Mouse (Mus musculus) CH12.LX (cell line): ENCODE results near the gene Sord.

Source experiments
- CTCF ChIP-seq, 2 experiments: IDR thresholded peaks in 1 of 2; conservative IDR thresholded peaks in 1 of 2; 2 replicates each; pipeline ENCODE4 v1.5.1; 2011 to 2012; ENCODE audit warnings: low read depth in 2 of 2, low read length in 2 of 2, improper control_type of control experiment in 1 of 2, inconsistent platforms in 1 of 2, mild to moderate bottlenecking in 1 of 2, moderate library complexity in 1 of 2
- POLR2AphosphoS2 ChIP-seq: IDR thresholded peaks from 2 replicates; pipeline ENCODE4 v1.6.1; 2011; ENCODE audit warnings: low read depth, low read length, improper control_type of control experiment

DNA sequence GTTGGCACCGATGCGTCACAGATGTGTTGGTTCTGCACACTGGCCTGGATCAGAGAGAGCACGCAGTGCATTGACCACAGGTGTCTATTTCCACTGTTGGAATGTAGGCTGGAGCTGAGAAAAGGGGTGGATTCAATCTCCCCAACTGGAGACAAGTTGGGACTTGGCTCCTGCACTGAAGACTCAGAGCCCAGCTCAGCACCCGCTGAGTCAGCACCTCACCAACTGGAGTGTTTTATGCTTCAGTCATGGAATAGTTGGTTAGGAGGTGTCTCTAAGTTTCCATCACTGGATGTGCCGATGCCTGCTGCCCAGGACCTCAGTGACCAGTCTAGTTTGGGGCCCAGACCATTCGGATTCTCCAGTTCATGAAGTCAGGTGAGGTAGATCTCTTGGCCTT lies 4.2 kb upstream of the Sord start:
- TF ChIP-seq POLR2AphosphoS2 = no peak
- TF ChIP-seq CTCF (conservative IDR thresholded peaks at IDR 0.05 in 1 of 2, IDR thresholded peaks at IDR 0.05 in 1 of 2; ENCODE audit: low read depth in 2 of 2, low read length in 2 of 2) = no peak
